Mouse (Mus musculus) embryo, embryonic 10 days (tissue): ENCODE results near the gene Trmt10b.

Source experiments
- DNase-seq: peaks from one replicate; pipeline ENCODE4 v3.0.0-alpha.2; 2015; ENCODE audit warnings: low spot score

Gene Trmt10b

DNA sequence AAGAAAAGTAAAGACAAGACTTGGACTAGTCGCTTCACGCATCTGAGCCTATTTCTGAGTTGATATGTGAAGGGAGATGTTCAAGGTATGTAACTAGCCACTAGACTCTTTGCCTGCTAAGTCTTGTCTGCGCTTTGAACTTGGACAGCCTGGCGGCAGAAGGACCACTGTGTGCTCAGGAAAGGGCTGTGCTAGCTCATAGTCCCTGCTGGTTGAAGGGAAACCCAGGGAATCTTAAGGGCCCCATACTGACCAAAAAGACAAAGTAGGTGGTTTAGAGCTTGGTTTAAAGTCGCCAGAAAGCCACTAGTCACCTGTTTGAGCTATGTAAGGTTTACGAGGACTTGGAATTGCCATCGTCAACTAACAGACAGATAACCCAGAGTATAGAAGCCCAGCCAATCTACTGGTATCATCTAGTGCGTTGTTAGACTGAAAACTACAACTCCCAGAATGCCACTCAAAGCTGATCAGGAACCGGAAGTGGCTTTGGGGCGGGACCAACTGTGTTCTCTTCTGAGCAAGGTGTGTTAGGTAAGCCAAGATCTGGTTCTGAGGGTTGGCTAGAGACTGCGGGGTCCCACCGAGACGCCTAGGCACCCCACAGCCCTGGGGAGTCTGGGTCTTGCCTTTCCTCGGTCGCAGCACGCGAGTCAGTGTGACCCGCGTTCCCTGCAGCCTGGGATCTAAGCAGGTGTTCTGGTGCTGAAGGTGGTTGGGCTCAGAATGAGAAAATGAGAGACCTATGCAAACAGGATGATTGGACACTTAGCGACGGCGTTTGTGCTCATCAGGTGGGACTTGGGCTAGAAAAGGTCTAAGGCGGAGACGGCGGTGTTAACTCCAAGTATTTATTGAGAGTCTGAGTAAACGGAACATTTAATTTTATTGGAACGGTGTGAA is at the start of gene Trmt10b:
Trmt10b (plus strand) TSS at position 466 of the 903 bp plus-strand sequence.
- peak; percentile 90 for DNase-seq

DNA sequence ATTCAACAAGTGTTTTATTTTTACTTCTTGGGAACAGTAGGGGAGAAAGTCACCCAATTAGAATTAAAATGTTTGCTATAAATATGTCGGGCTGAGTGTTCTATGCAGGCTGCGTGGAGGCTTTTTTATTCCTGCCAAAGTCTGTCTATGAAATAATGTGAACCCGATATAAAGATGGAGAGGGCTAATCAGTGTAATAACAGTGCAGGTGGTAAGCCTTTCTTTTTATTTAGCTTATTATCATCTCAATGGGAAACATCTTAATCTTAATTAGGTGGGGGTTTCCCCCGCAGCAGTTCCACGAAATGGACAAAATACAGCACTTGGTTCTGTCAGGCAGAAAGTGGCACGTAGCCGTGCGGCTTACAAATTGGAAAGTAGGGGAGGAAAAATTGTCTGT is 45.7 kb upstream of the Trmt10b start:
- no peak for DNase-seq

DNA sequence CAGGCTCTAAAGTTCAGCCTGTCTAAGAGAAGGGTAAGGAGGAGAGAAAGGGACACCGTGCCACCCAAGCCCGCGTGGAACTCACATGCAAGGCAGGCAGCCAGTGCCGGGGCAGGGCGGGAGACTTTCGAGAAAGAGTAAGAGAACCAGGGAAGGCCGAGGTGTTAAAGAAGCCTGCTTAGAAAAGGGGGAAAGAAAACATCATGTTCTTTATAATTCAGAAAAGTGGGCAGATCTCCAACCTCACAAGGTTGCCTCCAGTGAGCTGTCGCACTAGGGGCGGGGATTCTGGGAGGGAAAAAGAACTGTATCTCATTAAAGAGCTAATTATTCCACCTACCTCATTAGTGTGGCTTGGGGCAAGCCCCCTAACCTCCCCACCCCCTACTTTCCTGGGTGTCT is 44.1 kb upstream of the Trmt10b start:
- DNase-seq: no peak

DNA sequence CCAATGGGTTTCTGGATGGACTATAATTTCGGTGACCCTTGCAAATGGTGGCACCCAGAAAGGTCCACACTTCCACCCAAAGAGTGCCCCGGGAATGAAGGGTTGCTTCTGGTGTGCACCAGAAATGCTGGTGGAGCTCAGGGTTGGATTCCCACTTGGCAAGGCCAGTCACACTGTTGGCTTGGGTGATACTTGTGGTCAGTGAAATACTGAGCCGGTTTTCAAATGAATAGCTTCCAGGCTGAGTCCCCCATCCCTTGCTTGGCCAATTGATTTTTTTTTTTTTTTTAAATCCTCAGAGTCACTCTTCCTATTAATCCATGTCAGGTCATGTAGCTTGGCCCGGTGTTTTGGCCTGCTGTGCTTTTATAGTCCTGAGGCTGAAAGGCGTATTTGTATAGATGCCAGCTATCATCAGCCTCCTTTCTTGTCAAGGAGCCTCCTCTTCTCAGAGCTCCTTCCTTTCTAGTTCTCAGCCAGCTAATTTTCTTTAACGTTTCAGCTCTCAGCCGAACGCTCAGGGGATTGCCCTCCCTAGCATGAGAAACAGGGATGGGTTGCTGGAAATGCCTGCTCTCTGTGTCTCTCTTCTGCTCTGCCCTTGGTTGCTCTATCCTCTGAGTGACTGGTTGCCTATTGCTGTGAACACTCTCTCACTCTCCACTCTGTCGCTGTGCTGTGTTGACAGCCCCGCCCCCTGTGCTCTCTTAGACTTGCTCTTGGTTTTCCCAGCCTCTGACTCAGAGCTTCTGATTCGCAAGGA is 42.9 kb upstream of the Trmt10b start:
- peak; percentile 53 for DNase-seq

DNA sequence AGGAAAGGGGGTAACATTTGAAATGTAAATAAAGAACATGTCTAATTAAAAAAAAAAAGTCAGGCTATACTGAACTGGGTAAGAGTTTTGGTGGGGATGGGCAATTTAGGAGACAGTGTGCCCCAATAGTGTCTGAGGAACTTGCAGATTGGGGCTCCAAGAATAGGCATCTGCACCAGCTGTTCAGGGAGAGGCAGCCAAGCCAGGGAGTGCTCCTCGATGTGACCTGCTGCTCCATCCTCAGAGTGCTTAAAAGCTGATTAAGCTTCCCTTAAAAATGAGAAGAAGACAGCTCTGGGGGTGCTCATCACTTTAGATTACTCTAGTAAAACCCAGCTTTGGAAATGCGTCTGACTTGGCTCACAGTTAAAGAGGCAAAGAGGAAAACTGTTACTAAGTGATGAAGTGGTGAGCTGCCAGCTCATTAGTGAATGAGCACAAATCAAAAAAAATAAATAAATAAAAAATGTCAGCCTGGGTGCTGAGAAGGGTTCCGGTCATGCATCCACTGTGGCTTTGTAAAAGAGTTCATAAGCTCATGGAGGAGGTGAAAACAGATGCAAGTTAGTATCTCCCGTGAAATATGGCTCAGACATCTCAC is 37.6 kb upstream of the Trmt10b start:
- no peak for DNase-seq

DNA sequence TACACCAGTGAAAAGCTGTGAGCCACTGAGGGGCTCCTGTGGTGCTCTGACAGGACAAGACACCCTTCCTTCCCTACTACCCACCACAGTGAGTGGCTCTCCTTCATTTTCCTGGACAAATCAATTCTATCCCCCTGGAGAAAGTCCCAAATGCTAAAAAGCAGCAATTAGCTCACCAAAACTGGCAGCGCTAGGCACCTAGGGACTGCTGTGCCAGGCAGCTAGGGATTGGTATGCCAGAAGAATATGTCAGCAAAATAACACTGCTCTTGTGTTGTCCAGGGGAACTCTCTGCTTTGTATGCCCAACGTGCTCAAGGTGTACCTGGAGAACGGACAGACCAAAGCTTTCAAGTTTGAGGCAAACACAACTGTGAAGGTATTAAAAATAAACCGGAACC is 35.4 kb upstream of the Trmt10b start:
- no peak for DNase-seq

DNA sequence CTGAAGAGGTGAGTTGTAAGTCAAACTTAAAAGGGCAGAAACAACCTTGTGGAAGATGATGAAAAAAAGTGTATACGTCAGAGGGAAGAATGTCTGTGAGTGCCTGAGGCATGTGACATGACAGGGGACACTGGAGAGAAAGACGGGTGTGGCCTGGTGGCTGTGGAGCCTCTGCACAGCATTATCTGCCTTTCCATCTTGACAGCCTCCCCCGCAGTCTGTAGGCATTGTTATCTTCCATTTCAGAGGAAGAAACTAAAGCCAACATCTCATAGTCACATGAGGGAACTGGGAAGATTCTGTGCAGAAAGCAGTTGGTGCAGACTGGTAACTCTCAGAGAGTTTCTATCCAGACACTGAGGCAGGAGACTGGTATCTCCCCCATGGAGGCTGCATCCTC is 29.0 kb upstream of the Trmt10b start:
- DNase-seq: no peak

DNA sequence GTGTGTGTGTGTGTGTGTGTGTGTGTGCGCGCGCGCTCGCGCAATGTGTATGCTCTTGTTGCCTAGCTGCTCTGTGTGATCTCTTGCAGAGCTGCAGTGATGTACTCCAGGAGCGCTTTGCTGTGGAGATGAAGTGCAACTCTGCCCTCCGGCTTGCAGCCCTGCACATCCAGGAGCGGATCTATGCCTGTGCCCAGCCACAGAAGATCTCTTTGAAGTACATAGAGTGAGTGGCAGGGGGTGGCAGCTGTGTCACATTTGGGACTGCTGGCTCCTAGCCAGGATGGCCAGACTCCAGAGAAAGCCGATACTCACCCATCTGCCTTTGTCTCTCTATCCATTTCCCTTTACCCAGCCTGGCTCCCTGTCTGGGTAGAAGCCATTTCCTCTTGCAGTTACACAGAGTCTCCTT is 25.9 kb upstream of the Trmt10b start:
- no peak for DNase-seq

DNA sequence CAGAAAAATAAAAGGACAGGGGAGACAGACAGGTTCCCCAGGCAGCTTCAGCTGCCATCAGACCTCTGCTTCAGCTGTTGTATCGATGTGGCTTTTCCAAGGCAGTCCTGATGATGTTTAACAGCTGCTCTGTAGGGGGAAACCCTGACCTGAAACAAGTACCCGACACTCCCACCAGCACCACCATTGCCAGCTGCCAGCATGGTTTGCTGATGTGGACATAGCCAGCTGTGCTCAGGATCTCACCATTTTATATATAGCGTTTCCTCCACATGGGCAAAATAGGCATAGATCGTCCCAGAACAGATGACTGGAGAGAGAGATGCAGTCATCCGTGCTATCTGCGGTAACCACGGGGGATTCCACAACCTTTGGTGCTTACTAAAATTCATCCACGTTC is 21.2 kb upstream of the Trmt10b start:
- no peak for DNase-seq

DNA sequence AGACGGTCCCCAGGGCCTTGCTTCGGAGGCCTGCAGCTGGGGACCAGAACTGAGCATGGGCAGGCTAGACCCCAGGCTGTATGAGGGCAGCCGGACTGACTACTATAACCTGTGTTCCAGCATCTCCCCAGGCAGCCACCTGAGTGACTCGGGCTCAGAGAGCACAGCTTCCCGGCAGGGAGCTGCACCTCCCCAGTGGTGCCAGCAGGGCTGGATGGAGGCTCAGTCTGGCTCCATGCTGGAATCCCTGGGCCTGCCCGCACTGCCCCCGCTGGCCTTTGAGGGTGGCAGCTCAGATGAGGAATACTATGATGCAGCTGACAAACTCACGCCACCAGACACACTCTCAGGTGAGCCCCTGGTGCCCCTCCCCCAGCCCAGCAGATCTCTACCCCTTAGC is 17.6 kb upstream of the Trmt10b start:
- DNase-seq: no peak

DNA sequence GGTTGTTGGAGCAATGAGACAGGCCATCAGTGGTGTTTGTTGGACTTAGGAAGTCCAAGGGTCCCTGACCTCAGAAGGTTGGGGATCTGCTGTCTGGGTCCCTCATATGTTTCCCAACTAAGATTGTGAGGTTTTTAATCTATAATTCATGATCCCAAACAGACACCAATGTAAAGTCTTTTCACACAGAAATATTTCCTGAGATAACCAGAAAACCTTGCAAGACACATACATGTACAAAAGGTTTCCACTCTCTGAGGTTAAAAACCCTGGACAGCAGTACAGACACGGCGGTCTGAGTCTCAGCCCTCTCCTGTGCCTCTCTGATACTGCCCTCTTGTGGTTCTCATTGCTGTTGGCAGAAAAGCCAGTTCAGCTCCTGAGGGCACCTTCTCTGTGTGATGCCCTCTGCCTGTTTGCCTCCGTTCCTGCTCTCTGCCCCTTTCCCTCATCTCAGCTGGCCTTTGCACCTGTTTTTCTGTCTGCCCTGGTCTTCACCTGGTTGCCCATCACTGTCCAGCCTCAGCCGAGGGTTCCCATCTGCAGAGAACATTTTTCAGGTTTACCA is 16.9 kb upstream of the Trmt10b start:
- DNase-seq: peak; percentile 84

DNA sequence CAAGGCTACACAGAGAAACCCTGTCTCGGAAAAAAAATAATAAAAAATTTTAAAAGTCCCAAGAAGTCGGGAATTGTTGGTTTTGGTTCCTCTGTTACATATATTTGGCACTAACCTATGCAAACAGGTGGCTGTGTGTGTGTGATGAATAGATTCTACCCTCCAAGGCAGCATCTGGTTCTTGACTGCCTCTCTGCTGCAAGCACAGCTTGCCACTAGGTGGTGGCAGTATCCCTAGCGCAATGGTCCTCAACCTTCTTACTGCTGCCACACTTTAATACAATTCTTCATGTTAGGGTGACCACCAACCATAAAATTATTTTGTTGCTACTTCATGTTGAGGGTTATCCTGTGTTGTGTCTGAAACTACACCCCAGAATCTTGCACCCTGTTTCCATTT is 10.6 kb upstream of the Trmt10b start:
- DNase-seq: peak; percentile 59

DNA sequence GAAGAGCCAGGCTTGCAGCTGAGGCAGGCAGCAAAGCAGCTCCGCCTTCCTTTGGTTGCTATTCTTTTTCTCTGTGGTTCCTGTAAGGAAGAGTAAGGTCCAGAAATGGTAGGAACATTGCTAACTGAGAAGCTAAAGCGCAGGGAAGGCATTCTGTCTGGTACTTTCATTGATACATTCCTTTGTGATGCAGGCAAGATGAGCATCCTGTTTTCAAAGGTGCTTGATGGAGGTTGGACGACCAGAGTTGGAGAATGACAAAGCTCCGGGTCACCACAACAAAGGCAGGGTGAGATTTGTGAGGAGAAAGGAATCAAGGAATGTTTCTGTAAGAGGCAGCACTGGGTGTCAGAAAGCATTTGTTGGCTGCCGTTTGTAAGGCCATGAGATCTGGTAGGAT is 9.0 kb upstream of the Trmt10b start:
- no peak for DNase-seq

DNA sequence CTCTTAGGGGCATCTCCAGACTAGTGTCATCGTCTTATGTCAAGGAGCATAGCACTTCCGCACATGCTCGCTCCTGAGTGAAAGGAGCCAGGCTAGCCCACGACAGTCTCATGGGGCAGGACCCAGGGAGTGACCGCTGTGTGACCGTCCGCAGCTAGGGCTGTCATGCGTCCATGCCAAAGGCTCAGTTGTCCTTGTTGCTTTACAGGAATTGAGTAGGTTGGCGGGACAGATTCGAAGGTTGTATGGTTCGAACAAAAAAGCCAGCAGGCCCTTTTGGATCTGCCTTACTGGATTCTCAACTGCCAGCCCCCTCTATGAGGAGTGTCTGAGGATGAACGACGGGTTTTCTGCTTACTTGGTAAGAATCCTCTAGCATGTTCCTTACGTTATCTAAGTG is 8.6 kb downstream of the Trmt10b start:
- DNase-seq: no peak

DNA sequence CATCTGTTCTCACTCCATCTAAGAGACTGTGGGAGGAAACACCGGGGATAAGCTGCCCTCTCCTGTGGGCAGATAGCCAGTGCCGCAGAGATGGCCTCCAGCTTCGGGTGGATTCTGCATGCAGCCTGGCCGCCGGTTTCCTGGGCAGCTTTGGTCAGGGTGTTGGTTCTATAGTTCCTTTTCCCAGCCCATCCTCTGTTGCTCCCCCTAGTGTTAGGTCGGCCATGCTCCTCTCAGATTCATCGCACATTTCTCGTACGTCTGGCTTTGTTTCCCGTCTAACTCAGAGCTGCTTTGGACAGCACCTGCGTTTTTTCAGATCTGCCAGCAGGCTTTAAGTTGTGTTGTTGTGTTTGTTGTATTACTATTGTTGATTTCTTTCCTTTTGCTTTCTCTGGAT is 11.1 kb downstream of the Trmt10b start:
- peak; percentile 70 for DNase-seq

DNA sequence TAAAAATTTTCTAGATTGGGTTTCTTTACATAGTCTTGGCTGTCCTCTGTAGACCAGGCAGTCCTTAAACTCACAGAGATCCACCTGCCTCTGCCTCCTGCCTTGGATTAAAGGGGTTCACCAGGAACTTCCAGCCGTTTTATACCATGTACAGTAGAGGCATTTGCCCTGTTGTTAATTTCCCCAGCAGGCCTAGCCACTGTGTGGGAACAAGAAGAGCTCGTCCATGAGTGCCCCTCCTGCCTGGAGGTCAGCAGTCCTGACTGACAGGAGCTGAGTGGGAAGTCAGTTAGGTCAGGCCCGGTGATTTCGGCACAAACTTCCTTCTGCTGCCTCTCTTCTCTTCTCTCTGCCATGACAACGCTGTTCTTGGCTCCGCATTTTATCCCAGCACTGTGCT is 11.7 kb downstream of the Trmt10b start:
- no peak for DNase-seq

DNA sequence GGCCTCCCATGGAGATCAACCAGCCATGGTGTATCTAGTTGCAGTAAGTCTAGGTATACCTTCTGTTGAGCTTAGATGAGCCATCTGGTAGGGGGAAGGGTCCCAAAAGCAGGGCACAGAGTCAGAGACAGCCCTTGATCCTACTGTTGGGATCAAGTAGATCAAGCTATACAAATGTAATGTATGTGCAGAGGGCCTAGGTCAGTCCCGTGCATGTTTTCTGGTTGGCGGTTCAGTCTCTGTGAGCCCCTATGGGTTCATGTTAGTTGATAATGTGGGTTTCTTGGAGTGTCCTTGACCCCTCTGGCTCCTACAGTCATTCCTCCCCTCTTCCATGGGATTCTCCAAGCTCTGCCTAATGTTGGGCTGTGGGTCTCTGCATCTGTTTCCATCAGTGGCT is 14.1 kb downstream of the Trmt10b start:
- DNase-seq: no peak

DNA sequence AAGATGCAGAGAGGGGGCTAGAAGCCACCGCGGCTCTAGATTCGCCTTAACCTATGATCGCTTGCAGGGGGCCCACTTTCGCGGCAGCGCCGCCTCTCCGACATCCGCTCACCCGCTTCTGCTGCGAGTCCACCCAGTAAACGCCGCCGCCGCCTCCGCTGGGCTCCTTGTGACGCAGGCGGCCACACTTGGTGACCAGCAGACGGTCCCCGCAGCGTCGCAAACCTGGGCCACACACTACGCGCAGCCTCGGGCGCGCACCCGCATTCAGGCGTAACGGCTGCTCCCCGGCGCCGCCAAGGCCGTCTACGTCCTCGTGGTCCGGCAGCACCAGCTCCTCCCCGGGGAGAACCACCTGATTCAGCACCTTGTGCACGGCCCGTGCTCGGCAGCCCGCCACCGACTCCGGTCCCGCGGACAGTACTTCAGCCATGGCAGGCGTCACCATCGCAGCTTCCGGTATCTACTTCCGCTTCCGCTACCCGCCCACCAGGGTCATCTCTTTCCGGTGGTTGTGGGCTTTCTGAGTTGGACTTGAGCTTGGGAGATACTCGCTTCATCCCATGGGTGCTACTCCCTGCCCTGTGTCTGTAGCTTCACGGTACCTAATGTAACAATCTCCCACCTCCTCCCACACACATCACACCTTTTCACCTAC is 23.4 kb downstream of the Trmt10b start:
- peak; percentile 89 for DNase-seq

DNA sequence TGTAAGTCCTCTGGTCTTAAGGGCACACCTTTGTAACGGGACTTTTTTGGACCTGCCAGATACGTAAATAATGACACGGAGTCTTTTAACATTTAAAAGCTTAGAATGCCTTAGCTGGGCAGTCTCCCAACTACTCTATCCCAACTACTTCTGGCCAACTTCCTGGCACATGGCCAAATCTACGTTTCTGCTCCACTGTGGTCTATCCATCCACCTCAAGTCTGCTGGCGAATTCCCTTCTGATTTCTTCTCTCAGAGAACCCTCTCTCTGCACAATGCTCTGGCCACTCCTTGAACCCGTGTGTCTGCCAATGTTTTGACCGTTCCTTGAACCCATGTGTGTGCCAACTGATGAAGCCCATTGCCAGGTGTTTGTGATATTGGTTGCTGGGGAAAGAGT is 34.2 kb downstream of the Trmt10b start:
- DNase-seq: no peak

DNA sequence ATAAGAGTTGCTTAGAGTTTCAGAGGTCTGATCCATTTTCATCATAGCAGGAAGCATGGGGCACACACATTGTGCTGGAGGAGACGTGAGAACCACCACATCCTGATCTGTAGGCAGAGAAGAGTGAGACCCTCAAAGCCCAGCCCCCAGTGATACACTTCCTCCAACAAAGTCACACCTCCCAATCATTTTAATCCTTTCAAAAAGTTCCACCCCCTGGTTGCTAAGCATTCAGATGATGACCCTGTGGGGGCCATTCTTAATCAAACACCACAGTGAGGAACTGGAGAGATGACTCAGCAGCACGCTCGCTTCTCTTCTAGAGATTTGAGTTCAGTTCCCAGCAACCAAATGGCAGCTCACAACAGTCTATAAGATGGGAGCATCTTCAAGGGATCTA is 35.5 kb downstream of the Trmt10b start:
- DNase-seq: no peak

DNA sequence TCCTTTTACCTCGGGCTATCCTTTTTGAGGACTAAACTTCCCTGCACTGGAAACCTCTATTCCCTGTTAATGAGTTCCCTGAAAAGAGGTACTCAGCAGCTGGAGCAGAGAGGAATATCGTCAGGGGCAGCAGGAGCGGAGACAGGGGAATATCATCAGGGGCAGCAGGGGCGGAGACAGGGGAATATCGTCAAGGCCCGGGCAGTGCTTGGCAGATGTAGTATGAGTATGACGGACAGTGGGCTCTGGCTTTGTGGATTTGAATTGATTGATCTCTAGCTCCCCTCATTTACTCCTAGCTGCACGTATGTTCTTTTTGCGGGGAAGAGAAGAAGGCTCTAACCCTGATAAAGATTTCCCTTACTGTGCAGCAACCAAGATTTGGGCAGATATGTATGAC is 44.3 kb downstream of the Trmt10b start:
- DNase-seq: no peak

DNA sequence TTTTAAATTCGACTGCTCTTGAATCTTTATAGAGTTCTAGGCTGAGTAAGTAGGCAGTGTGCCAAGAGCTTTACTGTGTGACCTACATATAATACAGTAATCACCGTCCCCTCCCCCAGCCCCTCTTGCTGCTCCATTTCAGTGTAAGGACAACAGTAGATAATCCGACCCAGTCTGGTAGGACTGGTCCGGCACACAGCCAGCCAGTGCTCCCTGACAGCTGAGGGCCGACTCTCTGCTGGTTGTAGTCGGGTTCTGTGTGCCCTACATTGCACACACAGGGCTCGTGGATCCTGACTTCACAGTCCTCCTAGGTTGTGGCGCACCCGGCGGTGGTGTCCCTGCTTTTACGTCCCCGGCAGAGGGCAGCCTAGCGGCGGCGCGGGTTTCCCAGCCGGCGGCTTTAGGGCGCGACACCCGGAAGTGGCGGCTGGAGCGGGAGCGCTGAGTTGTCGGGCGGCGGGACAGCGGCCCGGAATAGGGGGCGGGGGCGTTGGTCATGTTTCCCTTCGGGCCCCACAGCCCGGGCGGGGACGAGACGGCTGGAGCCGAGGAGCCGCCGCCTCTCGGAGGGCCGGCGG is 44.8 kb downstream of the Trmt10b start, which contains the start of gene Dcaf10:
Dcaf10 (plus strand) TSS at position 433 of the 581 bp plus-strand sequence.
- peak; percentile 88 for DNase-seq
